Mouse (Mus musculus) liver, postnatal 0 days (tissue): ENCODE data around the gene Nav2. TPM values are rescaled to one million over a fixed set of nuclear protein-coding genes. Genes with fewer than 3 reads are reported as not detected.

Experiments used
- ATAC-seq: fragments of 200-750 bp; cut with Nextera tagmentation; 2 replicates; pipeline ENCODE4 v1.8.0; 2017; ENCODE audit warnings: mild to moderate bottlenecking, moderate library complexity
- DNase-seq: peaks from one replicate; pipeline ENCODE4 v3.0.0-alpha.2; 2016
- H3K27ac ChIP-seq: fragments of 300-500 bp; sonication (generic); 2 replicates; pipeline ENCODE4 v1.5.1; 2014; ENCODE audit warnings: antibody characterized with exemption, moderate library complexity, mild to moderate bottlenecking, low read depth
- H3K27me3 ChIP-seq: fragments of 300-500 bp; sonication (generic); 2 replicates; pipeline ENCODE4 v1.6.1; 2014; ENCODE audit warnings: low read length, control low read depth, mixed read lengths; ENCODE audit not compliant: insufficient read depth
- H3K36me3 ChIP-seq: fragments of 300-500 bp; sonication (generic); replicated peaks from 2 replicates; pipeline ENCODE4 v1.6.1; 2014; ENCODE audit warnings: mild to moderate bottlenecking, control low read depth, low read length, moderate library complexity, mixed read lengths; ENCODE audit not compliant: insufficient read depth
- H3K4me1 ChIP-seq: fragments of 300-500 bp; sonication (generic); 2 replicates; pipeline ENCODE4 v1.6.1; 2014; ENCODE audit warnings: antibody characterized with exemption, mild to moderate bottlenecking, control low read depth; ENCODE audit not compliant: insufficient read depth
- H3K4me2 ChIP-seq: fragments of 300-500 bp; sonication (generic); 2 replicates; pipeline ENCODE4 v1.6.1; 2014; ENCODE audit warnings: low read depth, mild to moderate bottlenecking, low read length, moderate library complexity, mixed read lengths
- H3K4me3 ChIP-seq: fragments of 300-500 bp; sonication (generic); 2 replicates; pipeline ENCODE4 v1.5.1; 2014; ENCODE audit warnings: low read depth, low read length
- H3K9ac ChIP-seq: fragments of 300-500 bp; sonication (generic); replicated peaks from 2 replicates; pipeline ENCODE4 v1.6.1; 2014; ENCODE audit warnings: mild to moderate bottlenecking, moderate library complexity
- H3K9me3 ChIP-seq: fragments of 300-500 bp; sonication (generic); 2 replicates; pipeline ENCODE4 v1.6.1; 2016; ENCODE audit warnings: mild to moderate bottlenecking, control low read depth, low read length, mixed read lengths
- CTCF ChIP-seq: sonication (generic); IDR thresholded peaks from 2 replicates; pipeline ENCODE4 v1.5.1; 2016; ENCODE audit warnings: antibody characterized with exemption, low read depth
- EP300 ChIP-seq: IDR thresholded peaks from 2 replicates; pipeline ENCODE4 v1.6.1; 2016; ENCODE audit warnings: antibody characterized with exemption, low read depth, mild to moderate bottlenecking
- WGBS: fragments of 180-500 bp; shearing (Covaris S2); extraction: QIAGEN DNeasy Blood & Tissue Kit; methylation state at CpG from one replicate; pipeline ENCODE4 v1.1.7; 2014; ENCODE audit not compliant: insufficient replicate concordance; 5-methylcytosine and 5-hydroxymethylcytosine counted together
- polyA plus RNA-seq: library from polyadenylated mRNA; unstranded; fragments of >200 nt; fragmentation: Nextera tagmentation; extraction: Ambion mirVana; gene quantifications from 2 replicates; pipeline ENCODE4 v1.2.1, GENCODE M21; 2015

Nav2 gene
- polyA plus RNA-seq, 1 experiment from 2014 or later, result 3.3 TPM

- Histone ChIP-seq H3K36me3 (no peaks in the 10 kb centered on the region), H3K4me3 (no peak overlapping the region), H3K9me3 (no peaks in the 10 kb centered on the region), H3K4me1 (peaks cover 15% of the 10 kb centered on the region), H3K27me3 (peaks cover 95% of the 10 kb centered on the region), H3K4me2 (no peak overlapping the region), H3K27ac (no peak overlapping the region), H3K9ac (no peak overlapping the region)
- 3% methylated on average over 22 of the region's 22 CpGs for WGBS
- no peak for ATAC-seq
- no peak for TF ChIP-seq EP300
- TF ChIP-seq CTCF, result no peak
- DNase-seq, result no peak
These were observed 727.5 kb downstream of the Nav2 start for GRCm38 (mm10) chr7:49635971-49636370.

- H3K9me3 ChIP-seq, result no peaks in the 10 kb centered on the region
- no peak within 1 kb of the TSS for H3K9ac ChIP-seq
- ATAC-seq (no peak), DNase-seq (no peak)
- H3K27me3 ChIP-seq, result peaks cover 91% of the 10 kb centered on the region
- H3K4me2 ChIP-seq, result no peak within 1 kb of the TSS
- no peak within 1 kb of the TSS for H3K27ac ChIP-seq
- H3K4me1 ChIP-seq, result peaks cover 15% of the 10 kb centered on the region
- WGBS, result 5% methylated on average over 33 of the region's 33 CpGs
- no peaks in the 10 kb centered on the region for H3K36me3 ChIP-seq
- H3K4me3 ChIP-seq, result no peak within 1 kb of the TSS
- no peak for TF ChIP-seq EP300
- no peak for TF ChIP-seq CTCF
These were observed 728.1 kb downstream of the Nav2 start, which contains the start of gene Dbx1 for GRCm38 (mm10) chr7:49636491-49637115. Gene Dbx1 (minus strand): TSS chr7:49636849.

- no peak for TF ChIP-seq CTCF
- TF ChIP-seq EP300, result no peak
- DNase-seq, result no peak
- no peak overlapping the region for H3K27ac ChIP-seq
- H3K36me3 ChIP-seq, result no peaks in the 10 kb centered on the region
- no peak for ATAC-seq
- no peak overlapping the region for H3K4me3 ChIP-seq
- no peak overlapping the region for H3K9ac ChIP-seq
- 6% methylated on average over 9 of the region's 9 CpGs for WGBS
- no peak overlapping the region for H3K4me2 ChIP-seq
- peaks cover 15% of the 10 kb centered on the region for H3K4me1 ChIP-seq
- no peaks in the 10 kb centered on the region for H3K9me3 ChIP-seq
- peaks cover 91% of the 10 kb centered on the region for H3K27me3 ChIP-seq
These were observed 728.8 kb downstream of the Nav2 start for GRCm38 (mm10) chr7:49637281-49637680.

GRCm38 (mm10) chr7:49637851-49638663, 729.5 kb downstream of the Nav2 start:
- no peaks in the 10 kb centered on the region for H3K9me3 ChIP-seq
- peaks cover 15% of the 10 kb centered on the region for H3K4me1 ChIP-seq
- H3K27ac ChIP-seq, result no peak overlapping the region
- DNase-seq (no peak), ATAC-seq (no peak)
- no peaks in the 10 kb centered on the region for H3K36me3 ChIP-seq
- H3K9ac ChIP-seq, result no peak overlapping the region
- no peak overlapping the region for H3K4me3 ChIP-seq
- no peak for TF ChIP-seq EP300
- TF ChIP-seq CTCF, result no peak
- peaks cover 85% of the 10 kb centered on the region for H3K27me3 ChIP-seq
- WGBS, result 2% methylated on average over 21 of the region's 21 CpGs
- H3K4me2 ChIP-seq, result no peak overlapping the region

GRCm38 (mm10) chr7:49638941-49639776, 730.6 kb downstream of the Nav2 start:
- Histone ChIP-seq H3K9me3 (no peaks in the 10 kb centered on the region), H3K27me3 (peaks cover 76% of the 10 kb centered on the region), H3K9ac (no peak overlapping the region), H3K4me3 (peak overlapping the region; percentile 19; the same call in 1 of the 2 replicates), H3K36me3 (no peaks in the 10 kb centered on the region), H3K4me2 (peak overlapping the region; percentile 40), H3K4me1 (peaks cover 13% of the 10 kb centered on the region), H3K27ac (no peak overlapping the region)
- WGBS, result 2% methylated on average over 35 of the region's 35 CpGs
- DNase-seq (no peak), ATAC-seq (no peak)
- TF ChIP-seq CTCF, result no peak
- TF ChIP-seq EP300, result no peak
